Mouse (Mus musculus) CD4-positive helper T cell, adult 2 months (primary cell): Measurements from ENCODE around the gene Eef1akmt2.

Source experiments
- DNase-seq: peaks from one replicate; pipeline ENCODE4 v3.0.0-alpha.2; 2012; ENCODE audit warnings: low read depth, missing footprints, low spot score

The Eef1akmt2 gene

DNA sequence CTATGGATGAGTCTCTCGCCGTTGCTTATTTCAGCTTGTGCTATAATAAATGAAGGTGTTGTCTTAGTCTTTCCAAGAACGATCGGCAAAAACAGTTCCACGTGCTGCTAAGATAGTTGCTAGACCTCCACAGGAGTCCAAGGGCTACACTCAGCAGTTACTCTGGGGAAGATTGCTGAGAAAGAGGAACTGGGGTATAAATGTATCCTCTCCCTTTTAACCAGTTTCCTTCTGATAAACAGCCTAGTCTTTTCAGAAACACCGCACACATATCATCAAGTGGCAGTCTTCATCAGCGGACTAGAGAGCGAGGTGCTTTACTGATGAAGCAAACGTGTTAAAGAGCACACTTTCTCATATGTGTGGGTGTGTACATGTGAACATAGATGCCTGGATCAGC lies 13.8 kb upstream of the Eef1akmt2 start:
- no peak for DNase-seq

DNA sequence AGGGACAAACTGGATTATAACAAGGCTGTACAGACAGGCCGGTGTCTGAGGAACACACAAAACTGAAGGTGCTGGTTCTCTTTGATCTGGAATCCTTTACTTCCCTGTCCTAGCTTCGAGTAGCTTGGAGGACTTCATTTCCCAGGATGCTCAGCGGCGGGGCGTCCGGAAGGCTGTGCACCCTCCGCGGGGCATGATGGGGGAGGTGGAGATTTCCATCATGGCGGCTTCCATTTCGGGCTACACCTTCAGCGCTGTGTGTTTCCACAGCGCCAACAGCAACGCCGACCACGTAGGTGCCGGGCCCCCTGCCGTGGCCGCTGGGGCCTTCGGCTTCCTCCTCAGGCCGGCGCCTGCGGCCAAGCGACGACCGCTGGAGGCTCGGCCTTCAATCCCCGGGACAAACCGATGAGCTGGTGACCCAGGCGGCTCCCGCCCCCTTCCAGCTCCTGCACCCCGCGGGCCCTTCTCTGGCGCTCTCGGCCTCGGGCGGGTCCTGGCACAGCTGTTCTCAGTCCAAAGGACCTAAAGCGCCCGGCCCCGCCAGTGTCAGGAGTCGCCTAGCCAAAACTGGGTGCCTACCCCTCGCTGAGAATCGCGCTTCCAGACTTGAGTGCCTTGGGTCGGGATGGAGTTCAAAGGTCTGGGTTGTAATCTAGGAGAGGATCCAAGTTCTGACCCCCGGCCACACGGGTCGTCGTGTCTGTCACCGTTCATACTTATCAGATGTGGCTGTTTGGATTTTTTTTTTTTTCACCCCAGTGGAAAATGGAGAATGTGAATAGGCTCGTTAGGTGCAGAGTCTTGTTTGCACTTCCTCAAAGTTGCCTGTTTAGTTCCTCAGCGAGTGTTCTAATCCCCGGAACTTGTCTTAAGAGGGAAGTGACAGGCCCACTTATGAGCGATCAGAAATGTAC lies 6.8 kb upstream of the Eef1akmt2 start, which contains the start of gene Abraxas2:
Gene Abraxas2, plus strand, starts transcription at position 184 of the 917 bp plus-strand sequence.
- DNase-seq: peak; percentile 92

DNA sequence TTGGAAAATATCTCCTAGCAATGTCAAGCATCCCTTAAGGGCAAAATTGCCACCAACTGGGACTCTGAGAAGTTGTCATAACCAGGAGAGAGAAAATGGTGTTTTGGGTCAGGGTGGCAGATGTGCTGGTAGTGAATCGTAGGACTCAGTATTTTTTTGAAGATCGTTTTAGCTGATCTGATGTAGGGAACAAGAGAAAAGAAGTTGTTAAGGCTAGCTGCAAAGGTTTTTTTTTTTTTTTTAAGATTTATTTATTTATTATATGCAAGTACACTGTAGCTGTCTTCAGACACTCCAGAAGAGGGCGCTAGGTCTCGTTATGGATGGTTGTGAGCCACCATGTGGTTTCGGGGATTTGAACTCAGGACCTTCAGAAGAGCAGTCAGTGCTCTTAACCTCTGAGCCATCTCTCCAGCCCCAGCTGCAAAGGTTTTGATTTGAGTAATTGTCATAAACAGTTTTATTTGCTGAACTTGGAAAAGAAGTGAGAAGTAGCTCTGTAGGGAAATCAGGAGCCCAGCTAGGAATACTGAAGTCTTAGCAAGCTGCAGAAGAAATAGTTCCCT lies 5.7 kb upstream of the Eef1akmt2 start:
- peak; percentile 13 for DNase-seq

DNA sequence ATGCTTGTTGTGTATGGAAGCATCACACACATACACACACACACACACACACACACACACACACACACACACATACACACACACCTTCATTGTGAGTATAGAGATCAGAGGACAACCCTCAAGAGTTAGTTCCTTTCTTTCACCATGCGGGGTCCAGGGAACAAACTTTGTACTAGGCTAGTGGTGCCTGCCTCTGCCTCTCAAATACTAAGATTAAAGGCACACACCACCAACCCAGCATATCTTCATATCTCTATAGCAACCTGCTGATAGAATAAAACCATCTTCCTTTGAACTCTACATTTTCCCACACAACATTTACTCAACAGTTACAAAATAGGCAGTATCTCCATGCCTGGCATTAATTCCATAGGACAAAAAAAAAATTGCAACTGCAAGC lies 3.6 kb upstream of the Eef1akmt2 start:
- no peak for DNase-seq

DNA sequence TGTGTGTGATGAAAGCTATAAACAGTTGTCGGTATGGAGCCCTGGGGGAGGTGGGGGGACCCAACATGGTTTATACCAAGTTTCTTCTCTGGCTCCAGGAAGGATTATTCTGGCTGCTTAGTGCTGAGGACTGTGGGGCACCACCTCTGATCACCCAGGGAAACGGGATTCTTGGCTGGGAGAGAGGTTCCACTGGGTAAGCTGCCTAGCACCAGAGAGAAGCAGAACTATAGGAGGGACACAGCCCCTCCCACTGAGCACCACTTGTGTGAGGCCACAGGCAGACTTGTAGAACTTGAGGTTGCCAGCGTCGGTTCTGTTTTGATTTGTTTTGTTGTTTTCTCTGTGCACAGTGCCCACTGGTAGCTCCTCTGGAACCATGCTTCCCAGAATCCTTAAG lies 1.5 kb upstream of the Eef1akmt2 start:
- no peak for DNase-seq

DNA sequence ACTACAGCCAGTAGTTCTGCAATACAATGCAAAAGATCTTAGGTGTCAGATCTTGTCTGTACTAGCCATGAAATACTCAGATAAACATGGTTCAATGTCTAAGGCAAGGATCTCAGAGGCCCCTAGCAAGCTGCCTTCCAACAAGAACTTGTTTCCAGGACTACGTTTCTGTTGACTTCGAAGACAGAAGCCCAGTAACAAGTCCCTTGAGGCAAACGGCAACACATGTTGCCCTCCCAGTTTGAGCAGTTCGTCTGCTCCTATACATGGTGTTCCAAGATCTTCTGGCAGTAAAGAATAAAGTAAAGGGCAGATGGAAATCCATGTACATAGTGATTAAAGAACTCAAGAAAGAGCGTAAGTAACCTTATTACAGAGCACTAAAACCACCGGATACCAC lies 888 bp upstream of the Eef1akmt2 start:
- DNase-seq: no peak

DNA sequence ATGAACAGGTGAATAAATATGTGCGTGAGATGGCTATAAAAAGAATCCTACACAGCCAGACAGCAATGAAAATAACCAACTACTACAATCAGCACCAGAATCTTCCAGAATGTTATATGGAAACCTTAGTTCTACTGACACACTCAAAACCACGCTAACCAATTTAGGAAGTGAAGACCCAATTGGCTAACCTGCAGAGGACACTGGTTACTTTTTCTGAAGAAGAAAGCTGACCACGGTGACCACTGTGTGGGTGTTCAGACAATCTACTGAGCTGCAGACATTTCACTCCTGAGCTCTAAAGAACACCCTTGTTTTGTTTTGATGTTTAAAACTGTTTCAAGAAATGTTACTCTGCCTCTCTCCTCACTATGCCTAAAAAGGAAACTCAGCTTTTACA lies 9.3 kb downstream of the Eef1akmt2 start:
- no peak for DNase-seq

DNA sequence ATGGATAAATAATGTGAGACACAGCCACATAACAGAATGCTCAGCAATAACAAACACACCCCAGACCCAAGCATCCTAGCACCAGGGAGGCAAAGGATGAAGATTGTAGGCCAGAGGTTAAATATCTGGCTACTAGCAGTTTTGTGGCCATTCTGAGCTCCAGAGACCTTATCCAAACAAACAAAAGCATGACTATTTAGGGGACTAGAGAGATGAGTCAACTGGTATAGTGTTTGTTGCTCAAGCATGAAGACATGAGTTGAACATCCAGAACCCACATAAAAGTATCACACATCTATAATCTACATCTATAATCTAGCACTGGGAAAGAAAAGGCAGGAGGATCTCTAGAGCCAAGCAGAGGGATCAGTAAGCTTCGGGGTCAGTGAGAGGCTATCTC lies 10.0 kb downstream of the Eef1akmt2 start:
- DNase-seq: no peak

DNA sequence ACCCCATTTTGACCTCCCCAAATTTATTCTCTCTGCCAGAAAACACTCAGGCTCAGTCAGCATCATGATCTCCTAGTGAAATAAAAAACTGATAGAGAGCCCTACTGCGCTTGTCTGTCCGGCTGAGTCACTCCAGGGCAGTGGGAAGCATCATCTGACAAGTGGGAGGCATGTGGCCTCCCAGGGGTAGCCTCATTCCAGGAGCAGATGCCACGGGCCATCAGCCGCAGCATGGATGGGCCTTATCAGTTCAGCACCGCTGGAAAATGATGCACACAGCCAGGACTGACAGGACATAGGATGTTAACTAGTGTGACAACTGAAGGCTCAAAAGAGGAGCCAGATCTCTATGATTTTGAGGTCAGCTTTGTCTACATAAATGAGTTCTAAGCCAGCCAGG lies 11.2 kb downstream of the Eef1akmt2 start:
- DNase-seq: no peak

DNA sequence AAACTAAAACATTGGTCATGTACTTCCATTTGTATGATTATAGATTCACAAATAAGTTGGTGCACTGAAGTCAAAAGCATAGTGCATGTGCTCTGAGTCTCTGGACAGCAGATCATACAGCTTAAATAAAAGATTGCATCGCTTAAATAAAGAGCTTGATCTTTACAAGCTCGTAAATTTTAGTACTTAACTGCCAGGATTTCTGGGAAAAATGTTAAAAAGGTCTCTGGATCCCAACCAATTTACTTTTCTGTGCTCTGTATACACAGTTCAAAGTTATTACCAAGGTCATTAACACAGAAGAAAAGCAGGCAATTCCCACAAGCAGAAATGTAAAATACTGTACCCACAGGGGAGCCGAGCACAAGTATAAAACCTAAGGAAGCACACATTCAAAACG lies 21.5 kb downstream of the Eef1akmt2 start:
- DNase-seq: no peak

DNA sequence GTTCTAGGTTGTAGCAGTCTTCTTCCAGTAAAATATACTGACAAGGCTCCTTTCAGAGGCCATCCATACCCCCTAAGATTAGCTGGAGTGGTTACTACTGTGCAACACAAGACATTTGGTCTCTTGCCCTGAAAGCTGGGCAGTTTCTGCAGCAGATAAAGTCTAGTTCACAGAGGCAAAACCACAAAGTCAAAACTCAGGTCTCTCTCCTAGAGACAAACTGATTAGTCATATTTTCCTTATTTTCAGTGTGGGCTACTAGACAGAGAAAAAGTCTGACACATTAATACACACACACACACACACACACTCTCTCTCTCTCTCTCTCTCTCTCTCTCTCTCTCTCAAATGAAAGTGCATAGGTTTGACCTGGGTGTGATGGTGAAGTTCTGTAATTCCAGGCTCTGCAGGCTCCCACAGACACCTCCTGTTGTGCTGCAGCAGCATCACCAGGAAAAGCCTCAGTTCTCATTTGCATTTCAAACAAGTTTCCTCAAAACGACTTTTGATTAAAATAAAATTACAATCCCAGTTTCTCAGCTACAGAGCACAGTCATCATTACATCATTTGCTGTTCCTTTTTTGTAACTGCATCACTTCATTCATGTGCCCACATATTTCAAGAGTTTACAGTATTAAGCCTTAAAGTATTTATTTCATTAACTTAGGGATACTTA lies 28.0 kb downstream of the Eef1akmt2 start:
- DNase-seq: peak; percentile 19

DNA sequence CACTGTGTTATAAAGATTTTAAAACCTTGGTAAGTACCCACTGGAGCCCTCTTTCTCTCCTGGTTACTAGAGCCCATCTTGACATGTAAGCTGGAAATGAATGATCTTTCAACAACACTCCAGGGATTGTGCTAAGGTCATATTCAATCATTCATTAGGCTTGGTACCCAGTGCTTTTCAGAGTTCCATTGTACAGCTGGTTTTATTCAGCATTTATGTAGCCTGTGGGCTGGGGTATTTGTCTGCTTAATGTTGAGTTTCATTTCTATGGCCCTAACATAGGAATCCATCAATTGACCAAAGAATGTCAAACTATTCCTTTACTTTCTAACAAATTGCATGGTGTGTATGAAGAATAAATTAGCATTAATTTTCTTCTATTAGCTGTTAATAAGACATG lies 28.6 kb downstream of the Eef1akmt2 start:
- DNase-seq: no peak

DNA sequence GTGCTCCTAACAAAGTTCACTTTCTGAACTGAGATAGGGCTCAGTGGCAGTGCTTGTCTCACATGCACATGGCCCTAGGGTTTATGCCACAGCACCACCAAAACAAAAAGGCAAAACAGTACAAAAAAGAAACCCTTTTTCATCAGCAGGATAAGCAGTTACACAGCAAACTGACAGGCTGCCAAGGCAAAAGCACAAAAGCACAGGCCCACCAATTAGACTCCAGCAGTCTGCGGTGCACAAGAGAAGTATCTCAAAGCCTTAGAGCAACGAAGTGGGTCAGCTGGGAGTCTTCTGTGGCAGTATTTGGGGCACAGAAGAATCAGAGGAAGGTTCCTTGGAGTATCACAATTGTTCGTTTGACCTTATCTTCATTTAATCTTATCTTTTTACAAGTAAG lies 31.8 kb downstream of the Eef1akmt2 start:
- DNase-seq: no peak

DNA sequence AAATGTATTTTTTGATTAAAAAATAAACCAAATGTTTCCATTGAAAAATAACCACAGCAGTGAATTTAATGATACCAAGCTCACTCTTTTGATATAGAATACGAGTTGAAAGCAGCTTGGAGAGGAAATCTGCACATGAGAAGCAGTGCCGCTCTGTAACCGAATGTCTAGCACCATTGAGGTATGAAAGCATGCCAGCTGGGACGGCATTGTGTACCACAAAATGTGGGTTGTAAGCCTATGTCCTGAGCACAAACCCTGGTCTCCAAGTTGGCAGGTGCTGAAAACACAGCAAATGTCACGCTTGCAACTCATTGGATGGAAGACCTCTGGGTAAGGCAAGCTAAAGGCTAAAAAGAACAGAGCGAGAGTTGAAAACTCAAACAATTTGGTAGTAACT lies 35.4 kb downstream of the Eef1akmt2 start:
- DNase-seq: no peak

DNA sequence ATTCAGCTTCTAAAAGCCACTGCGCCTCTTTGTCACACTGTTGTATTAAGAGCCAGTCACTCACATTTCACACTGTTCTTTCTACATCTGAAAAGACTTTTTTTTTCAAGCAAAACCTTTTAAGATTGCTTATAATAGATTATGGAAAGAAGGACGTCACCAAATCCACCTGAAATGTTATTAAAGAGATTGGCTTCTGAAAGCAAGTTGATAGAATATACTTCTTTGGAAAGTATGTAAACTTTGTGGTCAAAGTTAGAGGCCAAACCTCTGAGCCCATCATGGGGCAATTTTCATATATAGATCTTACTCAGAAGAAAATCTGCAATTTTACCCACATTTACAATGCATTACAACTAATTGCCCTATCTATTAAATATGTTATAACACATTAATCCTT lies 35.9 kb downstream of the Eef1akmt2 start:
- DNase-seq: no peak

DNA sequence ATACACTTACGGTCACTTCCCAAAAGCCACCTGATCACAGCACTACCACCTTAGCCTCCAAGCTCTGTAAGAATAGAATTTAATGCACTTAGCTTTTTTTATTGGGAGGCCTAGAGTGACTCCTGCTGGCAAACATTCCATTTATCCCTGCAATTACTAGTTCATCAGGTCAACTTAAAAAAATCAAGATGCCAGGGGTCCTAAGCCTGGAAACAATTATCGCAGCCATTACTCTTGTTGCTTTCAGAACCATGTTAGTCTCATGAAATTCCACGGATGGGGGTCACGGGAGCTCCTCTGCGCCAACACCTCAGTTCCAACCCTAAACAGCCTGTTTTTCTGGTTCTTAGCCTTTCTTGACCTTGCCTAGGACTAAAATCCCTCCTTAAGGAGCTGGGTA lies 37.4 kb downstream of the Eef1akmt2 start:
- no peak for DNase-seq

DNA sequence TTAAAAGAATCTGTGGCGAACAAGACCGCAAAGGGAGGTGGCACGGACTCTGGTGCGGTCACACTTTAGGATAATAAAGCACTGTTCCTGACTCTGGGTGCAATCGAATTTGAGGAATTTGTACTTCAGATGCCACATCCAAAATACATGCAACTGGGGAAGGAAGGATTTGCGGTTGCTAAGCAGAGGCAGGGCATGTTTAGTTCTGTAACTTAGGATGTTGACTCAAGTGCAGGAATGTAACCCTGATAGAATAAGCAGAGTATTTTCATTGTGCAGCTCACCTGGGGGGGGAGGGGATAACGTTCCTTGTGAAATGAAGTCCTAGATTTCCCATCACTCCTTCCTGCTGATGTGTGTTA lies 38.4 kb downstream of the Eef1akmt2 start:
- no peak for DNase-seq

DNA sequence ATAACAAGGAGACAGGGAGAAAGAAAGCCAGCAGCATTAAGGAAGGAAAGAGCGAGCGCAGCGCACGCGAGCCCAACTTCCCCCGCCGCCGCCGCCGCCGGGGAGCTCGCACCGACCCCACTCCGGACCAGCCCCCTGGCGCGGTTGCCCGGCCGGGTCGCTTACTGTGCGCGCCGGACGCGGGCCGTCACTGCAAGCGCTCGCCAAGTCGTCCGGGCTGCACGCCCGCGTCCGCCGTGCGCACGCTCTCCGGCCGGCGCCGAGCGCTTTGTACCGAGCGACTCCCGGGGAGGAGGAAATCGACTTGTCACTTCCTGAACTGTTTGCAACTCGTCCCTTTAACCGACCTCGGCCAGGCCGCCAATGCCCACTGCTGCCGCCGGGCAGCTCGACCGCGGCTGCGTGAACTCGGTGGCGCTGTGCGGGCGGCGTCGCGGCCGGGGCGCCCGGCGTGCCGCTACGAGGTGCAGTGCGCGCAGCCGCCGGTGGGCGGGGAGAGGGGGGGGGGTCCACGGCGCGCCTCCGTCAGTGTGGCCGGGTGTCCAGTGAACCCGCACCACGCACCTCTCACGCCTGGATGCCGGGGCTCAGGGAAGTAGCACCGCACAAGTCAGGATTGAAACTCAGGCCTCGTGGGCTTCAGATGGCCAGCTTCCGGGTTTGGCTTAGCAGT lies 38.9 kb downstream of the Eef1akmt2 start, which contains the start of gene Fam53b:
Gene Fam53b, minus strand, starts transcription at position 471 of the 673 bp plus-strand sequence.
- peak; percentile 78 for DNase-seq

DNA sequence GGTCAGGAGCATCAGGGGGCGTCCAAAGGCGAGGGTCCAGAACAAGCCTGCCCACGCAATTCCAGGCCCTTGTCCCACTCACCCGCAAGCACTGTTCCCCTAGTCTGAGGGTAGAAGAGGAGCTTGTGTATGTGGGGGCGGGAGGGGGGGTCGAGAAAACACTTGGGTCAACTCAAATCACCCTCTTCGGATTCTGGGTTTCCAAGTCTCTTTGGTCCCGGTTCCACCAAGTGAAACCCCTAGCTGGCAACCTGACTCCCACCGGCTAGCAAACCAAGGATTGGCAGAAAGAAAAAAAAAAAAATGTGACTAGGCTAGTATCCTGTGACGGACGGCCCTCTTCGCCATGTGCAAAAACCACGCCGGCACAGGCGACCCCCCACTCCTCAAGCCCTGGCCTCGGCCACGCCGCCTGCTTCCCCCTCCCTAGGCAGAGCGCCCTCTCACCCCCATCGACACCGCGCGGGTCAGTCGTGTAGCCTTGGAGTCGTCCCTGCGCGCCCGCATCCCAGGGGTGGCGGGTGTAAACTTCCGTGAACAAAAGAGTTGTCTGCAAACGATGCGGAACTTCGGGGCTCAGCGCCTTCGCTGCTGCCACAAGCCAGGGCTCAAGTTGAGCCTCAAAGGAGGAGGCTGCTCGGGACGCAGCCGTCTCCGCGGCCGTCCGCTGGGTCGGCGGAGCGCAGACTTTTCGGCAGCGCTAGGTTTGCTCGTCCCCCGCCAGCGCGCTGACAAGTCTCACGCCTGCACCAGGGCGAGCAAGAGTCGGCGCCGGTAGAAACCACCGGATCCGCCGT lies 39.7 kb downstream of the Eef1akmt2 start:
- DNase-seq: peak; percentile 71

DNA sequence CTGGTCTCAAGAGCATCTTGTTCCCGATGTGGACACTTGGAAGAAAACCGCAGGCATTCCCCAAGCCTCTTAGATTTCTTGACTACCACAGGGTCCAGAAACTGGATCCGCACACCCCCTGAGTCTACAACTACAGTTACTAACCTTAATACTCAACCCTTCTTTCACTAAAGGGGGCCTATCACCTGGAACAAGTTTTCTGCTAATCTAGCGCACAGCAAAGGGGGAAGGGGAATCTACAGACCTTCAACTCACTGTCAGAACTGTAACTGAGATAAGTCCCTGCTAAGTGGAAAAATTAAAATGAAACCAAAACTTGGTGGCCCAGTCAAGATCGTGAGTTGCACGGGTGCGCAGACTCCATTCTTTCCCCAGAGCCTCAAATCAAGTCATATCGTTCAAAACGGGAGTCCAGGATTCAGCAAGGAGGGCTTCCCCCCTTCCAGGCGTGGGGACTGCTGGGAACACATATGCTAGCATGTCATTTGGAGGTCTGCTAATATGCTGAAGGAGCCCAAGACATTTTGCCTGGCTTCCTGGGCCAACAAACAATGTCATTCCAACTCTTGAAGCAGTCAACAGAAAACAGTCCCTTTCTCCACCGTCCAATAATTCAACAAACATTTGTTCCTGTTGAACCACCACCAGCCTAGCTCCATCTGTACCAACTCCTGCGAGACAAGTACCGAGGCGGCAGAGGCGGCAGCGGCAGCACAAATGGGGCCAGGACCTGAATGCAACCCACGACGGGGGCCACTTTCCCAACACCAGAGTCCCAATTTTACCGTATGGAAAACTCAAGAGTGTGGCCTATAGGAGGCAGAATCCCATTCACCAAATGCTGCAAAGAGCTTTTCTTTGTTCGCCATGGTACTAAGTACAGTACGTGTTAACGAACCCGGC lies 40.5 kb downstream of the Eef1akmt2 start:
- DNase-seq: peak; percentile 86
